Mouse (Mus musculus): Measurements from ENCODE around the gene Glis1. TPM values are rescaled to one million over a fixed set of nuclear protein-coding genes. Genes with fewer than 3 reads are reported as not detected.

The Glis1 gene
- polyA plus RNA-seq, 1 experiment: 0.46 TPM

DNA sequence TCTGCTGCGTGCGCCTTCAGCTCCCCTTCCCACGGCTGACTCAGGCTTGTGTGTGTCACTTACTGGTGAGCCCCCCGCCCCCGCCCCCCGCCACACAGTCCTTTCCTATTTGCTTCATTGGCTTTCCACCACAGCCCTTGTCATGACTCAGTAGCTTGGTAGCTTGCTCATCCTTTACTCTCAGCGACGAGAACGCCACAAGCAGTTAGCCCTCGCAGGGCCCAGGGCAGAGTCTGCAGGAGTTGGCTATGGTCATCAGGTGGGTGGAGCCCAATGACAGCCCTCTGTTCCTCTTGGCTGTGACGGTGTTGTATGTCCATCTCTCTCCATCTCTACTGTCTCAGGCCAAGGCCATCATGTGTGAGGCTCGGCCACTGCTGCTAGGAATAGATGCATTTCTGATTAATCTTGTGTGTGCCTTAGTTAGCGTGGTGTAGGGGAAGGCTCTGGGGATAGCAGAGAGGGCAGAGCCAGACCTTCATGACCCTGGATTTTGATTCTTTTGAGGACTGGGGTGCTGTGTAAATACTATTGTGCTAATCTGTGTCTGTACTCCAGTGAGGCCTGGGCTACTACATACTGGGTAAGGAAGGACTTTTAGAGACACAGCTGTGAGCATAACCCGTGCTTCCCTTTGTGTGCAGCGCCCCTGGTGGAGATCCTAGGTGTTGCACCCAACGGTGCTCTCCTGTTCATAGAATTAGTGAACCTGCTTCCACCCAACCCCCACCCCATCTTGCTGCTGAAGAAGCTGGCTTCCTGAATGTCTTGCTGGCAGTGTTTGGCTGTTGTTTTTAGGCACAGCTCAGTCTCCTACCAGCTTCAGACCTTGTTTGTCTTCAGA lies 19.0 kb downstream of the Glis1 start:
- WGBS: 38% methylated on average over 16 of the region's 16 CpGs
- peak; percentile 47 to 68 for DNase-seq
- H3K4me3 ChIP-seq (replicated peaks; ENCODE audit: insufficient read depth, low read depth, low read length): no peak overlapping the region
- no peaks in the 10 kb centered on the region; the same call in 1 of the 2 replicates for H3K27me3 ChIP-seq (ENCODE audit: control insufficient read depth, insufficient read depth, low read length)
- H3K4me1 ChIP-seq (ENCODE audit: control insufficient read depth, insufficient read depth, low read length): no peaks in the 10 kb centered on the region
- H3K27ac ChIP-seq (ENCODE audit: insufficient read depth, low read length): no peak overlapping the region
- TF ChIP-seq CTCF (IDR thresholded peaks at IDR 0.05; ENCODE audit: borderline replicate concordance, insufficient read depth, low read depth, low read length) (peak; percentile 84), POLR2A (IDR thresholded peaks at IDR 0.05; ENCODE audit: borderline replicate concordance, insufficient read depth, low read length) (no peak)

DNA sequence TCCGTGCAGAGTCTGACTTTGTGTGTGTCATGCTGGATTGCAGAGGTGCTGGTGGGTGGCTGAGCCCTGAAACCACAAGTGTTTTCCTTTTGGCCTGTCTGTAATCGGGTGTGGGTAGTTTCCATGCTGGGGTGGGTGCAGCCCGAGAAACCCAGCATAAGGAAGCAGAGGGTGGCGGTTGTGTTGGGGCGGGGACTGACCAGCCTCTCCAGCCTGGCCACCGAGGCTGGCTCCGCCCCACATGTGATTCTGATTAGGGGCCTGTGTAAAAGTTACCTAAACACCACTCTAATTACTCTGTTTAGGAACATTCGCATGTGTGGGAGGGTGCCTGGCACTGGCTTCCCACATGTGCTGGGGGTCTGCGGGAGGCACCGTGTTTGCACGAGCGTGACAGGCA lies 23.2 kb downstream of the Glis1 start:
- TF ChIP-seq POLR2A (IDR thresholded peaks at IDR 0.05; ENCODE audit: borderline replicate concordance, insufficient read depth, low read length) (no peak), CTCF (IDR thresholded peaks at IDR 0.05; ENCODE audit: borderline replicate concordance, insufficient read depth, low read depth, low read length) (no peak)
- 60% methylated on average over 12 of the region's 12 CpGs for WGBS
- no peak for DNase-seq

DNA sequence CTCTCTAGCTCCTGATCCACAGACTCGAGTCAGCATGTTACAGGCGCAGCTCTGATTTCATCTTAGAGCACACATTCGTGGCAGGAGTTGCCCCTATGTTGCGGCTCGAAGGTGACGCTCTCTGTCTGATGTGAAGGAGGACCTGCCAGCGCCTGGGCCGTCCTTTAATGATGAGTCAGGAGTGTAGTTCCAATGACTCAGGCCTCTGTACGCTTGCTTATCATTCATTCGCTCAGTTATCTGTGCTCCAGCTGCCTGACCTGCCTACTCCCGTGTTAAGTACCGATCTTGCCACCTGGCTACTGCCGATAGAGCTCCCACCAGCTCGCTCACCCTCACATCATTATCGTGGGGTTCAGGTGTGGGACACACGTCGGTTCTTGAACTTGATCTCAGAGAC lies 24.5 kb downstream of the Glis1 start:
- no peaks in the 10 kb centered on the region for H3K4me1 ChIP-seq (ENCODE audit: control insufficient read depth, insufficient read depth, low read length)
- 91% methylated on average over 17 of the region's 17 CpGs for WGBS

More for the DNA sequence above, 23.2 kb downstream of the Glis1 start:
- no peaks in the 10 kb centered on the region for H3K27me3 ChIP-seq (ENCODE audit: control insufficient read depth, insufficient read depth, low read length)
- no peaks in the 10 kb centered on the region for H3K4me1 ChIP-seq (ENCODE audit: control insufficient read depth, insufficient read depth, low read length)
- H3K27ac ChIP-seq (ENCODE audit: insufficient read depth, low read length): no peak overlapping the region
- H3K4me3 ChIP-seq (replicated peaks; ENCODE audit: insufficient read depth, low read depth, low read length): no peak overlapping the region

DNA sequence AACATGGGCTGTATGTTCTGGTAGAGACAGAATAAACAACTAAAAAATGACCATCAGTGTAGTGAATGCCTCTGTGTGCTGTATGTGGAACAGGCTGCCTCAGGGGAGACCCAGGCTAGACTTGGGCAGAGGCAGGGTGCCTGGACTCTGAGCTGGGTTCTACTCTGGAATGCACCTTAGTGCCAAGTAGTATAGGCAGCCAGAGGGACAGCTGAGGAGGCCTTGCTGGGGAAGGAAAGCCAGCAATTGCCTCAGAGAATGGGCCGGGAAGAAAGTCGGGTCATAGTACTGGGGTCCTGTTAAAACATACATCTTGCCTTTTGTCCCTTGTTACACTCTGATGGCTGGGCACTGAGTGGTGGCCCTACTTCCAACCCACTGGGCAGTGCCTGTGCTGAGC lies 25.1 kb downstream of the Glis1 start:
- no peak for DNase-seq
- Histone ChIP-seq H3K27ac (ENCODE audit: insufficient read depth, low read length) (no peak overlapping the region), H3K27me3 (ENCODE audit: control insufficient read depth, insufficient read depth, low read length) (no peaks in the 10 kb centered on the region), H3K4me3 (replicated peaks; ENCODE audit: insufficient read depth, low read depth, low read length) (no peak overlapping the region), H3K4me1 (ENCODE audit: control insufficient read depth, insufficient read depth, low read length) (no peaks in the 10 kb centered on the region)
- no peak for TF ChIP-seq CTCF (IDR thresholded peaks at IDR 0.05; ENCODE audit: borderline replicate concordance, insufficient read depth, low read depth, low read length)
- 44% methylated on average over 2 of the region's 2 CpGs for WGBS

More for the DNA sequence above, 24.5 kb downstream of the Glis1 start:
- Histone ChIP-seq H3K27ac (ENCODE audit: insufficient read depth, low read length) (no peak overlapping the region), H3K27me3 (ENCODE audit: control insufficient read depth, insufficient read depth, low read length) (no peaks in the 10 kb centered on the region), H3K4me3 (replicated peaks; ENCODE audit: insufficient read depth, low read depth, low read length) (no peak overlapping the region)
- no peak for DNase-seq
- TF ChIP-seq CTCF (IDR thresholded peaks at IDR 0.05; ENCODE audit: borderline replicate concordance, insufficient read depth, low read depth, low read length): no peak
- TF ChIP-seq POLR2A (IDR thresholded peaks at IDR 0.05; ENCODE audit: borderline replicate concordance, insufficient read depth, low read length): no peak

DNA sequence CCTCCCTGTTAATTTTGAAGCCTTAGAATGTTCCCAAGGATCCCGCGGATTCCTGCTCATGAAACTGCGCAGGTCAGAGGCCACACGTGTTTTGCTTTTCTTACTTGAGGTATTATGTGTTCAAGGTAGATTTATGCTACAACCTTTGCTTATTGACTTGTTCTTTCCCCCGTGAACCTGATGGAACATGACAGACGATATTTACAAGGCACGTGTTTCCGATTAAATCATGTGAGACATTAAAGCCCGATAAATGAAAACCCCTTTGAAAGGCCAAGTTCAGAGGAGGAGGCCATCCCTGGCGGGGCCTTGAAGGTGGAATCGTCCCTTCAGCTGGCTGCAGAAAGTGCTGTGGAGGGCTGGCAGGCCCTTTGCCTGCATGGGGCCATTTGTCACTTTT lies 26.1 kb downstream of the Glis1 start:
- no peak overlapping the region for H3K27ac ChIP-seq (ENCODE audit: insufficient read depth, low read length)
- WGBS: 86% methylated on average over 11 of the region's 11 CpGs
- H3K4me1 ChIP-seq (ENCODE audit: control insufficient read depth, insufficient read depth, low read length): no peaks in the 10 kb centered on the region
- no peak for TF ChIP-seq POLR2A (IDR thresholded peaks at IDR 0.05; ENCODE audit: borderline replicate concordance, insufficient read depth, low read length)
- no peak for TF ChIP-seq CTCF (IDR thresholded peaks at IDR 0.05; ENCODE audit: borderline replicate concordance, insufficient read depth, low read depth, low read length)
- no peaks in the 10 kb centered on the region for H3K27me3 ChIP-seq (ENCODE audit: control insufficient read depth, insufficient read depth, low read length)
- no peak for DNase-seq
- H3K4me3 ChIP-seq (replicated peaks; ENCODE audit: insufficient read depth, low read depth, low read length): no peak overlapping the region

DNA sequence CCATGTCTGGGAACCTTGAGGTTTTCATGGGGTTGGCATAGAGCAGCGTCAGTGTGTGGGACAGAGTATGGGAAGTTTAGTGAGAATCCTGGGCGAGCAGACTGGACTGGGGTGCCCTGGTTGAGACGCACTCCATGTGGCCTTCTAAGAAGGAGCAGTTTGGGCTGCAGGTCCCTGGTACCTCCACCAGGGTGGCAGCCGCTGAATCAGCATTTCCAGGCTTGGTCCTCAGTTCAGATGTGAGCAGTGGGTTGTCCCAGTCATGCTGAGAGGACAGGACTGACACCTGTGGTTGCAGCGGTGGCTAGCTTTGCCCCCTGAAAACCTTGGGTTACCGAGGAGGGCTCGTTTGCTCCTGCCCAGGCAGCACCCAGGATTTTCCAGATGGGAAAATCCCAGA lies 33.4 kb downstream of the Glis1 start:
- Histone ChIP-seq H3K4me3 (replicated peaks; ENCODE audit: insufficient read depth, low read depth, low read length) (no peak overlapping the region), H3K4me1 (ENCODE audit: control insufficient read depth, insufficient read depth, low read length) (no peaks in the 10 kb centered on the region), H3K27me3 (ENCODE audit: control insufficient read depth, insufficient read depth, low read length) (no peaks in the 10 kb centered on the region), H3K27ac (ENCODE audit: insufficient read depth, low read length) (no peak overlapping the region)
- no peak for DNase-seq
- TF ChIP-seq POLR2A (IDR thresholded peaks at IDR 0.05; ENCODE audit: borderline replicate concordance, insufficient read depth, low read length) (no peak), CTCF (IDR thresholded peaks at IDR 0.05; ENCODE audit: borderline replicate concordance, insufficient read depth, low read depth, low read length) (no peak)
- WGBS: 83% methylated on average over 7 of the region's 7 CpGs

DNA sequence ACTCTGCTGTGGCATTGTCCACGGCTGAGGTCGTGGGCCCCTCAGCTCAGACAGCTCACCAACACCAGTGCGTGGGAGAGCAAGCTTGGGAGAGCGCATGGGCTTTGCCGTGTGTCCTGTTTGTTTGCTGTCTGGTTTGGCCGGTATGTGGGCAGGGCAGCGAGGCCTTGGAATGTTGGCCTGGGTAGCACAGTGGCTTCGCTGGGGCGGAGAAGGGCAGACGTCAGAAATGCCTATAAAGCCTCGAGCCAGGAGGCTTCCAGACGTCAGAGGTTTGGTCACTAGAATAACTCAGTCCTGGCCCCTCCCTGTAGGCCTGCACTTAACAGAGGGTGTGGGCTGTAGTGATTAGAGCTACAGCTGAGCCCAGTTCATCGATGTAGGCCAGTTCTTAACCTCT lies 33.9 kb downstream of the Glis1 start:
- WGBS: 63% methylated on average over 13 of the region's 13 CpGs
- no peaks in the 10 kb centered on the region for H3K27me3 ChIP-seq (ENCODE audit: control insufficient read depth, insufficient read depth, low read length)
- H3K27ac ChIP-seq (ENCODE audit: insufficient read depth, low read length): no peak overlapping the region
- no peak for DNase-seq
- H3K4me1 ChIP-seq (ENCODE audit: control insufficient read depth, insufficient read depth, low read length): no peaks in the 10 kb centered on the region
- no peak overlapping the region for H3K4me3 ChIP-seq (replicated peaks; ENCODE audit: insufficient read depth, low read depth, low read length)
- TF ChIP-seq CTCF (IDR thresholded peaks at IDR 0.05; ENCODE audit: borderline replicate concordance, insufficient read depth, low read depth, low read length): no peak
- no peak for TF ChIP-seq POLR2A (IDR thresholded peaks at IDR 0.05; ENCODE audit: borderline replicate concordance, insufficient read depth, low read length)

DNA sequence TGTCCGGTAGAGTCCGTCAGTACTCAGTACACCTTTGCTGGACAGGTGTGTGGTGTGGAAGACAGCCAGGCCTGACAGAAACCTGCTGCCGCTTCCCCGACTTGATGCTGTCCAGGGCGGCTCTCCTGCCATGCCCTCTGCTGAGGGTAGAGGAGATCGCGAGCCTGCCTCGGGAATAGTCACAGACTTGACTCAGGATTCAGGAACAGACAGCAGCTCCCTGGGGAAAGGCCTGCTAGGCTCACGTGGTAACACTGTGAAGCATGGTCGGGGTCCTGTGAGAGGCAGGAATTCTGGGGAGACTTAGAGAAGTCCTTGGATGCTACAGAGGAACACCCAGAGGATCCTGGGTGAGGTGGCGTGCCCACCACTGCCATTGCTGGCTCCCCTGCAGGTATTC lies 34.4 kb downstream of the Glis1 start:
- TF ChIP-seq CTCF (IDR thresholded peaks at IDR 0.05; ENCODE audit: borderline replicate concordance, insufficient read depth, low read depth, low read length): no peak
- no peak for TF ChIP-seq POLR2A (IDR thresholded peaks at IDR 0.05; ENCODE audit: borderline replicate concordance, insufficient read depth, low read length)
- Histone ChIP-seq H3K27ac (ENCODE audit: insufficient read depth, low read length) (no peak overlapping the region), H3K4me3 (replicated peaks; ENCODE audit: insufficient read depth, low read depth, low read length) (no peak overlapping the region), H3K27me3 (ENCODE audit: control insufficient read depth, insufficient read depth, low read length) (no peaks in the 10 kb centered on the region), H3K4me1 (ENCODE audit: control insufficient read depth, insufficient read depth, low read length) (no peaks in the 10 kb centered on the region)
- DNase-seq: no peak
- WGBS: 70% methylated on average over 11 of the region's 11 CpGs
